Comparison of ENCODE assay signal across 18 mouse cellular contexts in the genomic region with DNA sequence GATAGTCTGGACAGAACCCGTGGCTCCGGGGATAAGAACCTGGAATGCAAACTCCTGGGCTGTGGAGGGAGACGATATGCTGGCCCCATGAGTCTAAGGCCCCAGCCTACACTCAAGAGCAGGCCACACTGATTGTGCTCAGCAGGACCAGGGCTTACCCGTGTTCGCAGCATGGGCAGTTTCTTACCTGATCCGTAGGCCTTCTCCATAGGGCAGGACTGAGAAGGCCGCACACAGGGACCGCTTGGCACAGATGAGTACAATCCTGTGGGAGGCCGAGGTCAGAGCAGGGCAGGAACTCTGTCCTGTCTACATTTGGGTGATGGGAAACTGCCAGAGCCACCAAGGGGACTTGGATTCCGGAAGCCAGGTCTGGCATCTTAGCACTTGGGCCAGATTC. TPM values are rescaled to one million over a fixed set of nuclear protein-coding genes. Genes with fewer than 3 reads are reported as not detected.
DNase-seq lines count a peak whose midpoint lies in the region; ATAC-seq and TF ChIP-seq lines count a peak whose summit lies in the region.
"Had no signal": no experiment of that assay in that cellular context is flagged by ENCODE, and none has a peak within 500 bp of the region (broad histone marks: within the 10 kb centered on the region; RNA-seq: fewer than 3 reads in every experiment).

No protein-coding gene starts in this region.

- peaks cover 2% of the 10 kb centered on the region; the same call in 1 of the 2 replicates for H3K36me3 ChIP-seq in heart, adult 2 months (ENCODE audit: control insufficient read depth, insufficient read depth, low read length)
- peaks cover 12% of the 10 kb centered on the region for H3K36me3 ChIP-seq in heart, embryonic 11.5 days (ENCODE audit: control insufficient read depth, insufficient read depth, low read length)
- H3K36me3 ChIP-seq in kidney, adult 2 months (ENCODE audit: control insufficient read depth, insufficient read depth, low read length): no peaks in the 10 kb centered on the region
- peaks cover 25% of the 10 kb centered on the region for H3K36me3 ChIP-seq in lung, embryonic 16.5 days (ENCODE audit: control insufficient read depth, insufficient read depth, low read length)
- H3K36me3 ChIP-seq in stomach, embryonic 16.5 days (ENCODE audit: control insufficient read depth, insufficient read depth, low read length): peaks cover 10% of the 10 kb centered on the region; the same call in 1 of the 2 replicates

- no peak overlapping the region for H3K4me2 ChIP-seq in heart, embryonic 11.5 days
- no peak overlapping the region for H3K4me2 ChIP-seq in lung, embryonic 16.5 days (ENCODE audit: low read depth, low read length)
- H3K4me2 ChIP-seq in stomach, embryonic 16.5 days (ENCODE audit: low read depth, low read length): no peak overlapping the region
- H3K4me2 ChIP-seq: forebrain, embryonic 13.5 days; limb, embryonic 13.5 days; midbrain, embryonic 15.5 days had no signal

- TF ChIP-seq CTCF in heart, adult 2 months (IDR thresholded peaks at IDR 0.05): no peak
- TF ChIP-seq CTCF in kidney, adult 2 months (conservative IDR thresholded peaks at IDR 0.05; ENCODE audit: insufficient read depth, insufficient read length, low read depth, low read length): no peak

- H3K27ac ChIP-seq in heart, adult 2 months: peak overlapping the region; percentile 93
- H3K27ac ChIP-seq in heart, embryonic 11.5 days (ENCODE audit: low read depth, low read length): no peak overlapping the region
- peak overlapping the region; percentile 69 for H3K27ac ChIP-seq in kidney, adult 2 months (ENCODE audit: insufficient read depth, low read depth, low read length)
- H3K27ac ChIP-seq in lung, embryonic 16.5 days (ENCODE audit: low read length): peak overlapping the region; percentile 73
- peak overlapping the region; percentile 22; the same call in 1 of the 2 replicates for H3K27ac ChIP-seq in stomach, embryonic 16.5 days (ENCODE audit: low read length)
- H3K27ac ChIP-seq: forebrain, embryonic 13.5 days; hindbrain, postnatal 0 days; limb, embryonic 13.5 days; midbrain, embryonic 15.5 days had no signal

- no peak for TF ChIP-seq POLR2A in heart, adult 2 months (IDR thresholded peaks at IDR 0.05; ENCODE audit: insufficient read depth, low read depth, low read length)
- TF ChIP-seq POLR2A in kidney, adult 2 months (IDR thresholded peaks at IDR 0.05; ENCODE audit: low read depth, low read length): no peak

- no peak overlapping the region for H3K4me3 ChIP-seq in heart, adult 2 months
- no peak overlapping the region for H3K4me3 ChIP-seq in heart, embryonic 11.5 days (ENCODE audit: low read depth, low read length)
- no peak overlapping the region for H3K4me3 ChIP-seq in kidney, adult 2 months (ENCODE audit: insufficient read depth, low read depth, low read length)
- H3K4me3 ChIP-seq in lung, embryonic 16.5 days (ENCODE audit: low read length): no peak overlapping the region
- H3K4me3 ChIP-seq in stomach, embryonic 16.5 days (replicated peaks; ENCODE audit: low read length): no peak overlapping the region
- H3K4me3 ChIP-seq: forebrain, embryonic 13.5 days; limb, embryonic 13.5 days; midbrain, embryonic 15.5 days had no signal

- peak in 1 of 2 experiments; percentile 34 for DNase-seq in heart, adult 2 months
- no peak for DNase-seq in kidney, adult 2 months
- DNase-seq in kidney, adult 8-10 months: no peak
- DNase-seq in lung, postnatal 4 days: no peak
- DNase-seq: cerebellum, adult 8-10 months; thymus, adult 18-20 months had no signal

- H3K79me2 ChIP-seq in heart, adult 2 months (replicated peaks; ENCODE audit: control insufficient read depth, insufficient read depth, low read length): no peaks in the 10 kb centered on the region; the same call in 1 of the 2 replicates

- no peaks in the 10 kb centered on the region for H3K27me3 ChIP-seq in heart, adult 2 months (ENCODE audit: control insufficient read depth, insufficient read depth, low read length)
- H3K27me3 ChIP-seq in heart, embryonic 11.5 days (ENCODE audit: control insufficient read depth, insufficient read depth, low read length): no peaks in the 10 kb centered on the region
- no peaks in the 10 kb centered on the region for H3K27me3 ChIP-seq in kidney, adult 2 months (replicated peaks; ENCODE audit: control insufficient read depth, insufficient read depth, low read length)
- no peaks in the 10 kb centered on the region for H3K27me3 ChIP-seq in lung, embryonic 16.5 days (ENCODE audit: control insufficient read depth, insufficient read depth, low read depth, low read length)
- no peaks in the 10 kb centered on the region for H3K27me3 ChIP-seq in stomach, embryonic 16.5 days (ENCODE audit: control insufficient read depth, insufficient read depth, low read length)
- H3K27me3 ChIP-seq: forebrain, embryonic 13.5 days; limb, embryonic 13.5 days; midbrain, embryonic 15.5 days had no signal

- H3K4me1 ChIP-seq in heart, adult 2 months (ENCODE audit: control insufficient read depth, insufficient read depth, low read length): peaks cover 12% of the 10 kb centered on the region
- peaks cover 6% of the 10 kb centered on the region for H3K4me1 ChIP-seq in heart, embryonic 11.5 days (ENCODE audit: control insufficient read depth, insufficient read depth, low read length)
- no peaks in the 10 kb centered on the region; the same call in 1 of the 2 replicates for H3K4me1 ChIP-seq in kidney, adult 2 months (ENCODE audit: control insufficient read depth, insufficient read depth, low read length)
- H3K4me1 ChIP-seq in lung, embryonic 16.5 days (replicated peaks; ENCODE audit: control insufficient read depth, insufficient read depth, low read length): peaks cover 7% of the 10 kb centered on the region; the same call in 1 of the 2 replicates
- H3K4me1 ChIP-seq in stomach, embryonic 16.5 days (ENCODE audit: control insufficient read depth, insufficient read depth, low read length): peaks cover 9% of the 10 kb centered on the region

- peak overlapping the region; percentile 27; the same call in 1 of the 2 replicates for H3K9ac ChIP-seq in heart, adult 2 months (ENCODE audit: low read depth, low read length)
- H3K9ac ChIP-seq in heart, embryonic 11.5 days (ENCODE audit: low read depth, low read length): no peak overlapping the region
- no peak overlapping the region for H3K9ac ChIP-seq in lung, embryonic 16.5 days (ENCODE audit: low read length)
- H3K9ac ChIP-seq in stomach, embryonic 16.5 days (ENCODE audit: low read length): no peak overlapping the region
- H3K9ac ChIP-seq: forebrain, embryonic 13.5 days; limb, embryonic 13.5 days; midbrain, embryonic 15.5 days had no signal

- TF ChIP-seq EP300 in heart, adult 2 months (IDR thresholded peaks at IDR 0.05; ENCODE audit: insufficient read depth, low read depth, low read length): no peak

- intact Hi-C loops in heart, adult 2 months (cut with DNase I): no loop called here

- H3K9me3 ChIP-seq in heart, embryonic 11.5 days (replicated peaks; ENCODE audit: control insufficient read depth, low read length): no peaks in the 10 kb centered on the region
- H3K9me3 ChIP-seq in lung, embryonic 16.5 days (ENCODE audit: control insufficient read depth, low read length): no peaks in the 10 kb centered on the region
- H3K9me3 ChIP-seq in stomach, embryonic 16.5 days (replicated peaks; ENCODE audit: control insufficient read depth, low read length): no peaks in the 10 kb centered on the region
- H3K9me3 ChIP-seq: forebrain, embryonic 13.5 days; limb, embryonic 13.5 days; midbrain, embryonic 15.5 days had no signal

- ATAC-seq in heart, embryonic 11.5 days (replicated peaks; ENCODE audit: insufficient number of reproducible peaks, low FRiP score, low TSS enrichment): no peak
- ATAC-seq in lung, embryonic 16.5 days (ENCODE audit: low read depth): no peak
- no peak for ATAC-seq in stomach, embryonic 16.5 days (ENCODE audit: insufficient read depth, low FRiP score)
- ATAC-seq: forebrain, embryonic 13.5 days; hindbrain, postnatal 0 days; midbrain, embryonic 15.5 days had no signal

- WGBS in heart, adult 2 months: 48% methylated on average over 10 of the region's 10 CpGs
- 76% methylated on average over 10 of the region's 10 CpGs for WGBS in heart, embryonic 11.5 days (ENCODE audit: insufficient replicate concordance)
- WGBS in kidney, adult 2 months: 79% methylated on average over 10 of the region's 10 CpGs
- WGBS in lung, embryonic 16.5 days: 77% methylated on average over 10 of the region's 10 CpGs
- WGBS in stomach, embryonic 16.5 days: 80% methylated on average over 10 of the region's 10 CpGs

RNA-seq across cellular contexts. Expression of a gene that starts 5.7 kb away (rescaled TPM):
- 100 to 1,000 TPM; 506 to 570 TPM for total RNA-seq in heart, adult 2 months (2021)
- 991 and 1,183 TPM in 2 replicates for polyA plus RNA-seq in heart, adult 2 months (2012; rRNA removed)
- 347 and 390 TPM in 2 replicates for polyA plus RNA-seq in heart, embryonic 11.5 days (2014; fragmentation: Nextera tagmentation; extraction: Ambion mirVana)
- polyA plus RNA-seq in kidney, adult 2 months (2012; rRNA removed): 2,294 and 2,331 TPM in 2 replicates
- polyA plus RNA-seq in lung, embryonic 16.5 days (2015; fragmentation: Nextera tagmentation; extraction: Ambion mirVana): 455 and 526 TPM in 2 replicates
- 408 and 537 TPM in 2 replicates for polyA plus RNA-seq in stomach, embryonic 16.5 days (2015; fragmentation: Nextera tagmentation; extraction: Ambion mirVana)

RNA-seq across cellular contexts. Expression of a gene that starts 10.4 kb away (rescaled TPM):
- total RNA-seq in heart, adult 2 months (2021): 10 to 100 TPM; 11.2 to 14.3 TPM
- polyA plus RNA-seq in heart, adult 2 months (2012; rRNA removed): 17.6 and 26.7 TPM in 2 replicates
- 11.8 TPM in 2 replicates for polyA plus RNA-seq in heart, embryonic 11.5 days (2014; fragmentation: Nextera tagmentation; extraction: Ambion mirVana)
- 18.2 TPM in 2 replicates for polyA plus RNA-seq in kidney, adult 2 months (2012; rRNA removed)
- 6.3 and 8.4 TPM in 2 replicates for polyA plus RNA-seq in lung, embryonic 16.5 days (2015; fragmentation: Nextera tagmentation; extraction: Ambion mirVana)
- 4.3 and 4.6 TPM in 2 replicates for polyA plus RNA-seq in stomach, embryonic 16.5 days (2015; fragmentation: Nextera tagmentation; extraction: Ambion mirVana)

RNA-seq across cellular contexts. Expression of a gene that starts 26.8 kb away (rescaled TPM):
- not detected for total RNA-seq in heart, adult 2 months (2021)
- not detected in 2 replicates for polyA plus RNA-seq in heart, adult 2 months (2012; rRNA removed)
- polyA plus RNA-seq in heart, embryonic 11.5 days (2014; fragmentation: Nextera tagmentation; extraction: Ambion mirVana): 0.10 TPM in 1 of 2 replicates, not detected in the other
- polyA plus RNA-seq in kidney, adult 2 months (2012; rRNA removed): 0.49 and 0.50 TPM in 2 replicates
- 2.7 and 2.8 TPM in 2 replicates for polyA plus RNA-seq in lung, embryonic 16.5 days (2015; fragmentation: Nextera tagmentation; extraction: Ambion mirVana)
- polyA plus RNA-seq in stomach, embryonic 16.5 days (2015; fragmentation: Nextera tagmentation; extraction: Ambion mirVana): 3.7 and 5.9 TPM in 2 replicates
- total RNA-seq: granulocyte monocyte progenitor cell, adult 5-6 weeks; hindbrain, postnatal 0 days; megakaryocyte progenitor cell, adult 5-6 weeks had no signal
- polyA plus RNA-seq: C2C12; forebrain, embryonic 13.5 days; hindbrain, postnatal 0 days; liver, embryonic 16.5 days; midbrain, embryonic 15.5 days; neural tube, embryonic 11.5 days had no signal

RNA-seq across cellular contexts. Expression of a gene that starts 37.2 kb away (rescaled TPM):
- 100 to 1,000 TPM in 1 of 2 experiments, 10 to 100 TPM in 1; 66.3 to 104 TPM for total RNA-seq in heart, adult 2 months (2021)
- polyA plus RNA-seq in heart, adult 2 months (2012; rRNA removed): 83.6 and 109 TPM in 2 replicates
- polyA plus RNA-seq in heart, embryonic 11.5 days (2014; fragmentation: Nextera tagmentation; extraction: Ambion mirVana): 24.0 and 27.5 TPM in 2 replicates
- polyA plus RNA-seq in kidney, adult 2 months (2012; rRNA removed): 83.3 and 97.8 TPM in 2 replicates
- polyA plus RNA-seq in lung, embryonic 16.5 days (2015; fragmentation: Nextera tagmentation; extraction: Ambion mirVana): 102 and 112 TPM in 2 replicates
- polyA plus RNA-seq in stomach, embryonic 16.5 days (2015; fragmentation: Nextera tagmentation; extraction: Ambion mirVana): 61.3 and 64.6 TPM in 2 replicates
